Mouse (Mus musculus): ENCODE data around the gene Pld3. TPM values are rescaled to one million over a fixed set of nuclear protein-coding genes. Genes with fewer than 3 reads are reported as not detected.
A peak's percentile ranks its signal among the peaks of the same experiment; 100 is the strongest.
"Not testable (repeated sequence)": the region's sequence is repeated elsewhere in the genome, so short reads cannot be mapped to it uniquely, and the experiment has no call there.

The Pld3 gene
- polyA plus RNA-seq, 1 experiment from 2014 or later = 148 TPM

- peak; percentile 84 for DNase-seq (ENCODE audit: low read depth, low spot score)
- ATAC-seq = peak; percentile 85
- no peak for TF ChIP-seq CTCF (IDR thresholded peaks at IDR 0.05)
- H3K27me3 ChIP-seq = no peaks in the 10 kb centered on the region
- in situ Hi-C loops (cut with MboI; ENCODE audit: low pct_unique_long_range_greater_than_20kb) = loop anchor here (5.0 kb wide), 1 partner anchor 61 kb away; the partner anchor contains the start of genes Blvrb and Sptbn4
- ChIA-PET POLR2A (interaction anchor here (0.6 to 3.6 kb wide), 7 partner anchors 8 to 34 kb away, joined by 3 to 20 read pairs (median 3); partner anchors contain the start of gene Sertad1), CTCF (interaction anchor here (1.0 to 2.8 kb wide), 8 partner anchors 11 to 87 kb away, joined by 3 to 16 read pairs (median 5); partner anchors contain the start of genes 2310022A10Rik and Pld3)
Observed at GRCm38 (mm10) chr7:27507711-27508647, 45.0 kb downstream of the Pld3 start.

DNA sequence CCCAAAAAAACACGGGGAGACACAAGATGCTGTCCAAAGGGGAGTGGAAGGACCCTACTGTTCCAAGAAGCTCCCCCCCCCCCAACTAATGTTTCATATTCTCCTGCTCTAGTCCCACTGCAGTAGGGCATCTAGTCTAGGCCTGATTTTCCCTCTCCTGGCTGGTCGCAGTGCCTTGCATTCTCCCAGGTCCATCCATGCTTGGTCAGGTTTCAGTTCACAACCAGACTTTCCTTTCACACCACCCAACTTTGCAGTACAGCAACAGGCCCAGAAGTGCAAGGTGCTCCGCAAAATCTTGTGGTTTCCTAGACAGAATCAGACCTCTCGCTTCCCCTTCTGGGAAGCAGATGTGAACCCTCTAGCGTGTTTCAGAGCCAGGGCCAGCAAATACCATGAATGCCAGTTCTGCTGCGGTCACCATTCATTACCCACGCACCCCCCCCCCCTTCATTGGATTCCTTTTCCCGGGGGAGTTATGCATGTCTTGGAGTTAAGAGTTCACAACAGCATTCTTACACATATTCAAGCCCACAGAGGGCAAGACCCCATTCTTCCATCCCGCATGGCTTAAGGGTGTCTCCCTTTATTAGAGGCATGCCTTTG lies 46.1 kb downstream of the Pld3 start:
- DNase-seq (ENCODE audit: low read depth, low spot score) (no peak), ATAC-seq (peak; percentile 23)
- CTCF ChIA-PET = interaction anchor here (0.7 to 2.8 kb wide), 4 partner anchors 12 to 20 kb away, joined by 3 to 16 read pairs (median 10); no protein-coding TSS in a partner anchor
- POLR2A ChIA-PET = interaction anchor here (1.4 to 3.6 kb wide), 3 partner anchors 16 to 20 kb away, joined by 3 to 20 read pairs (median 6); partner anchors contain the start of gene Sertad1
- no peaks in the 10 kb centered on the region for H3K27me3 ChIP-seq
- no peak for TF ChIP-seq CTCF (IDR thresholded peaks at IDR 0.05)
- in situ Hi-C loops (cut with MboI; ENCODE audit: low pct_unique_long_range_greater_than_20kb) = loop anchor here (5.0 kb wide), 1 partner anchor 60 kb away; the partner anchor contains the start of genes Blvrb and Sptbn4

DNA sequence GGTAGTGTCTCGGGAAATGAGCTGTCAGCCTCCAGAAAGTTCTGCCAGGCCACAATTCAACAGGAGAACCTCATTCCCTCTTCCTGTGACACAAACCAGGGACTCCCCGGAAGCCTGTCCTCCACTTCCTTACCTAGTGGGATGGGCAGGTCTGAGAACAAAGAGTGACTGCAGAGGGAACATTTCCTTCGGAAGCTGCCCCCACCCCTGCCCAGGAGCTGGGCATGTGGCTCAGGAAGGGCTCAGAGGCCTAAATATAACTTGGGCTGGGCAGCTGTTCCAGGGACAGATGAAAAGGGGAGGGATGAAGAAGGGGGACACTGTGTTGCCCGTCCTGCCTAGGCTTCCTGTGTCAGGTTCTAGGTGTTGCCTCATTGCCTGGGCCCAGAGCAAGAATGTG lies 51.4 kb downstream of the Pld3 start:
- no peaks in the 10 kb centered on the region for H3K27me3 ChIP-seq
- in situ Hi-C loops (cut with MboI; ENCODE audit: low pct_unique_long_range_greater_than_20kb) = no loop called here
- no peak for ATAC-seq
- DNase-seq (ENCODE audit: low read depth, low spot score) = no peak
- ChIA-PET CTCF (interaction anchor here (2.2 to 3.3 kb wide), 2 partner anchors 8 to 10 kb away, joined by 5 to 20 read pairs; no protein-coding TSS in a partner anchor), POLR2A (no interaction called here)
- TF ChIP-seq CTCF (IDR thresholded peaks at IDR 0.05) = no peak

- ATAC-seq = no peak
- ChIA-PET POLR2A (no interaction called here), CTCF (interaction anchor here (3.3 kb wide), 1 partner anchor 8 kb away, joined by 20 read pairs; no protein-coding TSS in a partner anchor)
- in situ Hi-C loops (cut with MboI; ENCODE audit: low pct_unique_long_range_greater_than_20kb) = loop anchor here (25.0 kb wide), 1 partner anchor 312 kb away; the partner anchor contains the start of genes BC024978, Gm21983, Mia and Rab4b
- no peak for TF ChIP-seq CTCF (IDR thresholded peaks at IDR 0.05)
- no peaks in the 10 kb centered on the region for H3K27me3 ChIP-seq
- no peak for DNase-seq (ENCODE audit: low read depth, low spot score)
Observed at GRCm38 (mm10) chr7:27499036-27499435, 54.0 kb downstream of the Pld3 start, which contains the start of gene Prx. Gene Prx (plus strand): TSS chr7:27499324.

DNA sequence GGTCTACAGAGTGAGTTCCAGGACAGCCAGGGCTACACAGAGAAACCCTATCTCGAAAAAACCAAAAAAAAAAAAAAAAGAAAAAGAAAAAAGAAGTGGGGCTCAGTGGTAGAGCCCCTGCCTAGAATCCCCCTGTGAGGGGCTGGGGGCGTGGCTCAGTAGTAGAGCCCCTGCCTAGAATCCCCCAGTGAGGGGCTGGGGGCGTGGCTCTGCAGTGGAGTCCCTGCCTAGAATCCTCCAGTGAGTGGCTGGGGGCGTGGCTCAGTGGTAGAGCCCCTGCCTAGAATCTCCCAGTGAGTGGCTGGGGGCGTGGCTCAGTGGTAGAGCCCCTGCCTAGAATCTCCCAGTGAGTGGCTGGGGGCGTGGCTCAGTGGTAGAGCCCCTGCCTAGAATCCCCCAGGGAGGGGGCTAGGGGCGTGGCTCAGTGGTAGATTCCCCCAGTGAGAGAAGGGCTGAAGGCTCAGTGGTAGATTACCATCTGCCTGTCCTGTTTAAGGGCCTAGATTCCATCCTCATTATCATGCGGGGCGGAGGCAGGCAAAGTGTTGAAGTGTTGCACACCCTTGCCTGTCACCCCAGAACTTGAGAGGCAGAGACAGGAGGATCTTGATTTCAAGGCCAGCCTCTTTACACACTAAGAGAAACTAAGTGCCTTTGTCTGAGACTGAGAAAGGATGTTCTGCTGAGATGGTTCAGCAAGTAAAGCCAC lies 58.2 kb downstream of the Pld3 start:
- POLR2A ChIA-PET = interaction anchor here (1.2 kb wide), 1 partner anchor 11 kb away, joined by 3 read pairs; no protein-coding TSS in a partner anchor
- CTCF ChIA-PET; H3K27me3 ChIP-seq; DNase-seq (ENCODE audit: low read depth, low spot score); ATAC-seq: not testable (repeated sequence)
- in situ Hi-C loops (cut with MboI; ENCODE audit: low pct_unique_long_range_greater_than_20kb) = loop anchor here (25.0 kb wide), 1 partner anchor 308 kb away; the partner anchor contains the start of genes BC024978, Gm21983, Mia and Rab4b

DNA sequence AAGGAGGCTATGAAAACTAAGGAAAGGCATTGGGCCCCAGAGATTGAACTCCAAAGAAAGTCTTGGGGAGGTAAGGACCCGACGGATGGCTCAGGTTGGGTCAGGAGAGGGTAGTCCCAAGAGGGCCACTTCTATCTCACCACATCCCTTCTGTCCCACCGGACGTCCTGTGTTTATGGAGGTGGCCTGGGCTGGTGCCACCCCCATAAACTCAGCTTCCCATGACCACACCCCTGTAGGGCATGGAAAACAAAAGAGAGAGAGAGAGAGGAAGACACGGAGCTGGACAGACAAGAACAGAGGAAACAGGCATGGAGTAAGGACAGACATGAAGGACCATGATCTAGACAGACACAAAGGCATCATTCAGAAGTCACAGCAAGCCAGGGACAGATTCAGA lies 59.6 kb downstream of the Pld3 start:
- in situ Hi-C loops (cut with MboI; ENCODE audit: low pct_unique_long_range_greater_than_20kb) = loop anchor here (25.0 kb wide), 1 partner anchor 306 kb away; the partner anchor contains the start of genes BC024978, Gm21983, Mia and Rab4b
- H3K27me3 ChIP-seq = no peaks in the 10 kb centered on the region
- ChIA-PET POLR2A (no interaction called here), CTCF (interaction anchor here (1.4 kb wide), 1 partner anchor 9 kb away, joined by 5 read pairs; no protein-coding TSS in a partner anchor)
- ATAC-seq (no peak), DNase-seq (ENCODE audit: low read depth, low spot score) (no peak)
- TF ChIP-seq CTCF (IDR thresholded peaks at IDR 0.05) = no peak

DNA sequence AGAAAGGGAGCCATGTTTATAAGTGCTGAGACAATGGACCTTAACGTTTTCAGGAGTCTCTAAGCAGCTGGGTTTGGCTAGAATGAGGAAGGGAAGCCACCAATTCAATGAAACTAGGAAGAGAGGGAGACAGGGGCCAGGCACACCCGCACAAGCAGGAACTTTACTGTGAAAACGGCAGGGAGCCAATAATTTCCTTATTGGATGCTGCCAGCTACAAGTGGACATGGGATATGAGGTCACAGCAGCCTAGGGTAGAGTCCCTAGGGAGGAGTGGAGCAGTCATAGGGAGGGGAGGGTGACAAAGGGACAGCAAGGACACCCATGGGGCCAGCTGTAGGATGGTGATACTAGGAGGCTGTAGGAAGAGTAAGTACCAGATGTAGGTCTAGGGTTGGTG lies 60.0 kb downstream of the Pld3 start:
- no peak for DNase-seq (ENCODE audit: low read depth, low spot score)
- no peaks in the 10 kb centered on the region for H3K27me3 ChIP-seq
- in situ Hi-C loops (cut with MboI; ENCODE audit: low pct_unique_long_range_greater_than_20kb) = loop anchor here (25.0 kb wide), 1 partner anchor 306 kb away; the partner anchor contains the start of genes BC024978, Gm21983, Mia and Rab4b
- no peak for ATAC-seq
- POLR2A ChIA-PET = no interaction called here
- TF ChIP-seq CTCF (IDR thresholded peaks at IDR 0.05) = no peak
- CTCF ChIA-PET = interaction anchor here (1.4 kb wide), 1 partner anchor 10 kb away, joined by 5 read pairs; no protein-coding TSS in a partner anchor

GRCm38 (mm10) chr7:27491856-27492255 lies 61.2 kb downstream of the Pld3 start:
- H3K27me3 ChIP-seq = no peaks in the 10 kb centered on the region
- in situ Hi-C loops (cut with MboI; ENCODE audit: low pct_unique_long_range_greater_than_20kb) = loop anchor here (25.0 kb wide), 1 partner anchor 305 kb away; the partner anchor contains the start of genes BC024978, Gm21983, Mia and Rab4b
- no peak for ATAC-seq
- no peak for DNase-seq (ENCODE audit: low read depth, low spot score)
- POLR2A ChIA-PET = interaction anchor here (0.7 to 3.2 kb wide), 5 partner anchors 8 to 144 kb away, joined by 3 to 20 read pairs (median 4); no protein-coding TSS in a partner anchor
- CTCF ChIA-PET = interaction anchor here (1.7 to 2.7 kb wide), 7 partner anchors 8 to 55 kb away, joined by 4 to 21 read pairs (median 9); partner anchors contain the start of gene Prx
- TF ChIP-seq CTCF (IDR thresholded peaks at IDR 0.05) = no peak
